In the genomic region with DNA sequence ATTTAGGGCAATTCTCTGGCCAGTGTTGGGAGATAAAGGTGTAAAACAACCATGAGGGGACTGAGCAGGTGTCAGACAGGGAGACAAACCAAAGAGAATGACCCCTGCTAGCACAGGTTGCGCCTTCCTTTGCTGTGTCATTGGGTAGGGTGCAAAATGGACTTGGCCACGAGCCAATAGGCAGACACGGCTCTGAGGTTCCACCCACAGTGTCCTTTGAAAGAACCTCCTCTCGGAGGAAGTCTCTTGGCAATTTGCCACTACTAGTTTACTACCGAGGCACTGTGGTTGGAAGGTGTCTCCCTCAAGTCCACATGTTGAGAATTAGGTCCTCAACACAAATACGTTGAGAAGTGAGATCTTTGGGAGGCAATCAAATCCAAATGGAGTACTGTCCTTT, we compare ENCODE assay signal across 10 mouse cellular contexts.
A peak's percentile ranks its signal among the peaks of the same experiment; 100 is the strongest.
DNase-seq lines count a peak whose midpoint lies in the region; ATAC-seq lines count a peak whose summit lies in the region.
"Had no signal": no experiment of that assay in that cellular context is flagged by ENCODE, and none has a peak within 500 bp of the region (broad histone marks: within the 10 kb centered on the region; RNA-seq: fewer than 3 reads in every experiment).

No protein-coding gene starts in this region.

- H3K4me1 ChIP-seq in midbrain, embryonic 13.5 days (replicated peaks): peaks cover 19% of the 10 kb centered on the region

- H3K36me3 ChIP-seq in midbrain, embryonic 13.5 days: no peaks in the 10 kb centered on the region
- H3K36me3 ChIP-seq: embryonic facial prominence, embryonic 13.5 days had no signal

- no peak overlapping the region for H3K4me2 ChIP-seq in midbrain, embryonic 13.5 days (replicated peaks)
- H3K4me2 ChIP-seq: embryonic facial prominence, embryonic 13.5 days; heart, embryonic 11.5 days had no signal

- no peak overlapping the region for H3K4me3 ChIP-seq in midbrain, embryonic 13.5 days (replicated peaks)
- H3K4me3 ChIP-seq: embryonic facial prominence, embryonic 13.5 days had no signal

- DNase-seq in kidney, adult 11 months: peak; percentile 40
- DNase-seq in kidney, postnatal 4 days: no peak
- DNase-seq in adrenal gland, postnatal 36 days: peak; percentile 28 to 51
- DNase-seq in kidney, postnatal 25 days: peak; percentile 62 to 74
- DNase-seq in naive thymus-derived CD4-positive, alpha-beta T cell, adult 2 months (ENCODE audit: low read depth): peak; percentile 76
- no peak for DNase-seq in frontal cortex, adult 2 months (ENCODE audit: extremely low spot score in 1 of 2, low spot score in 1 of 2)
- DNase-seq in frontal cortex, postnatal 10 days (ENCODE audit: low spot score in 2 of 2): no peak

- WGBS in midbrain, embryonic 13.5 days: 67% methylated on average over 6 of the region's 6 CpGs

- H3K9me3 ChIP-seq in midbrain, embryonic 13.5 days: no peaks in the 10 kb centered on the region
- H3K9me3 ChIP-seq: embryonic facial prominence, embryonic 13.5 days had no signal

- ATAC-seq in midbrain, embryonic 13.5 days: no peak

- no peak overlapping the region for H3K27ac ChIP-seq in midbrain, embryonic 13.5 days
- H3K27ac ChIP-seq: embryonic facial prominence, embryonic 13.5 days had no signal

- H3K9ac ChIP-seq in midbrain, embryonic 13.5 days (replicated peaks): no peak overlapping the region
- H3K9ac ChIP-seq: embryonic facial prominence, embryonic 13.5 days had no signal

- peaks cover 16% of the 10 kb centered on the region; the same call in 1 of the 2 replicates for H3K27me3 ChIP-seq in midbrain, embryonic 13.5 days

Comparison
In these comparisons a context has a peak if more than half of its experiments do, and no peak if none do; other contexts are left out.
1. DNase-seq: peak in kidney, adult 11 months (single experiment), adrenal gland, postnatal 36 days (2 of 2), kidney, postnatal 25 days (2 of 2) and naive thymus-derived CD4-positive, alpha-beta T cell, adult 2 months (single experiment); none in kidney, postnatal 4 days (0 of 2), frontal cortex, adult 2 months (0 of 2) and frontal cortex, postnatal 10 days (0 of 2).